Mouse (Mus musculus): ENCODE data around the gene Ephb1. TPM values are rescaled to one million over a fixed set of nuclear protein-coding genes. Genes with fewer than 3 reads are reported as not detected.

Ephb1 gene
- total and polyA plus RNA-seq, 3 experiments, result not detected

GRCm38 (mm10) chr9:102272731-102273468, 81.6 kb downstream of the Ephb1 start:
- H3K27me3 ChIP-seq (replicated peaks), result no peaks in the 10 kb centered on the region
- no peak overlapping the region for H3K9ac ChIP-seq (ENCODE audit: insufficient read depth, low read depth)
- in situ Hi-C loops (cut with MboI; ENCODE audit: low pct_ligation_motif_present, low pct_unique_long_range_greater_than_20kb, low sequenced_read_pairs), result no loop called here
- H3K4me1 ChIP-seq (ENCODE audit: control insufficient read depth in 1 of 2, insufficient read depth in 2 of 2), result no peaks in the 10 kb centered on the region
- no peaks in the 10 kb centered on the region for H3K36me3 ChIP-seq (replicated peaks in 1 of 2; ENCODE audit: control insufficient read depth in 1 of 2, insufficient read depth in 1 of 2, low read length in 1 of 2)
- no peak for DNase-seq (ENCODE audit: extremely low read depth)
- no peak overlapping the region for H3K27ac ChIP-seq (ENCODE audit: insufficient read depth, low read depth)
- H3K4me3 ChIP-seq (replicated peaks in 1 of 3; ENCODE audit: low read depth in 2 of 3, low read length in 2 of 3, poor library complexity in 1 of 3), result no peak overlapping the region
- dilution Hi-C loops (cut with MboI; ENCODE audit: extremely low pct_ligation_motif_present, extremely low pct_unique_long_range_greater_than_20kb, low sequenced_read_pairs), result no loop called here
- no peaks in the 10 kb centered on the region for H3K79me2 ChIP-seq (replicated peaks; ENCODE audit: control insufficient read depth, extremely low read depth, insufficient read depth, poor library complexity, severe bottlenecking)
- no peak overlapping the region for H3K4me2 ChIP-seq (ENCODE audit: insufficient read depth, low read depth, poor library complexity, severe bottlenecking)
- TF ChIP-seq CHD1 (IDR thresholded peaks at IDR 0.05; ENCODE audit: low read depth, low read length), result no peak
- no peak for TF ChIP-seq ZKSCAN1 (IDR thresholded peaks at IDR 0.05; ENCODE audit: borderline replicate concordance, low read depth, low read length)
- TF ChIP-seq BHLHE40 (IDR thresholded peaks at IDR 0.05; ENCODE audit: low read depth, low read length), result no peak
- no peak for TF ChIP-seq JUN (IDR thresholded peaks at IDR 0.05; ENCODE audit: insufficient read depth, low read depth, low read length)
- TF ChIP-seq EP300 (IDR thresholded peaks at IDR 0.05; ENCODE audit: low read length), result no peak
- TF ChIP-seq MYC (IDR thresholded peaks at IDR 0.05; ENCODE audit: low read depth, low read length), result no peak
- TF ChIP-seq UBTF (IDR thresholded peaks at IDR 0.05; ENCODE audit: low read depth, low read length), result no peak
- TF ChIP-seq ELF1 (IDR thresholded peaks at IDR 0.05; ENCODE audit: low read depth, low read length), result no peak
- no peak for TF ChIP-seq MAX (IDR thresholded peaks at IDR 0.05; ENCODE audit: low read length)
- no peak for TF ChIP-seq ZNF384 (IDR thresholded peaks at IDR 0.05; ENCODE audit: low read depth, low read length)
- no peak for TF ChIP-seq ETS1 (conservative IDR thresholded peaks at IDR 0.05; ENCODE audit: low read depth, low read length)
- no peak for TF ChIP-seq POLR2A (IDR thresholded peaks at IDR 0.05; ENCODE audit: low read depth, low read length)
- no peak for TF ChIP-seq MAFK (IDR thresholded peaks at IDR 0.05; ENCODE audit: insufficient replicate concordance, low read length)
- TF ChIP-seq KAT2A (IDR thresholded peaks at IDR 0.05; ENCODE audit: insufficient replicate concordance, low read length), result no peak
- no peak for TF ChIP-seq SIN3A (IDR thresholded peaks at IDR 0.05; ENCODE audit: low read length)
- peaks cover 78% of the 10 kb centered on the region for H3K9me3 ChIP-seq (replicated peaks; ENCODE audit: low read length)

DNA sequence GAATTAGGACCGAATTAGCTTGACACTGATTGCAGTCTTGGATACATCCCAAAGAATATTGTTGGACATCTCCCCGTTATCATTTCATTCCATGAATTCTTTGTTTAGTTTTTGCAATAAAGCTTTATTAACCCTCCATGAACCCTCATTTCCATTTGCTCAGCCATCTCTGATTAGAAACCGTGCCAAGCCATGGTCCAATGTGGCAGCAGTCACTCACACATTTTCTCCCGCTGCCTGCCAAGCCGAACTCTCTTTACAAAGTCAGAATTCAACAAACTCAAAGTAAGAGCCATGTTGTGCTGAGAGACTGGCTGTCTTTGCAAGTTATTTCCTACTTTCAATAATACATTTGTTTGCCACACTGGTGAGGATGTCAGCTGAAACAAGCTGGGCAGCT, 84.0 kb downstream of the Ephb1 start:
- Histone ChIP-seq H3K27me3 (replicated peaks) (no peaks in the 10 kb centered on the region), H3K79me2 (replicated peaks; ENCODE audit: control insufficient read depth, extremely low read depth, insufficient read depth, poor library complexity, severe bottlenecking) (no peaks in the 10 kb centered on the region), H3K9me3 (replicated peaks; ENCODE audit: low read length) (peaks cover 82% of the 10 kb centered on the region), H3K27ac (ENCODE audit: insufficient read depth, low read depth) (no peak overlapping the region), H3K36me3 (replicated peaks in 1 of 2; ENCODE audit: control insufficient read depth in 1 of 2, insufficient read depth in 1 of 2, low read length in 1 of 2) (no peaks in the 10 kb centered on the region), H3K4me1 (ENCODE audit: control insufficient read depth in 1 of 2, insufficient read depth in 2 of 2) (no peaks in the 10 kb centered on the region), H3K4me2 (ENCODE audit: insufficient read depth, low read depth, poor library complexity, severe bottlenecking) (no peak overlapping the region), H3K4me3 (replicated peaks in 1 of 3; ENCODE audit: low read depth in 2 of 3, low read length in 2 of 3, poor library complexity in 1 of 3) (no peak overlapping the region), H3K9ac (ENCODE audit: insufficient read depth, low read depth) (no peak overlapping the region)
- no peak for TF ChIP-seq JUN (IDR thresholded peaks at IDR 0.05; ENCODE audit: insufficient read depth, low read depth, low read length)
- dilution Hi-C loops (cut with MboI; ENCODE audit: extremely low pct_ligation_motif_present, extremely low pct_unique_long_range_greater_than_20kb, low sequenced_read_pairs) (no loop called here), in situ Hi-C loops (cut with MboI; ENCODE audit: low pct_ligation_motif_present, low pct_unique_long_range_greater_than_20kb, low sequenced_read_pairs) (no loop called here)
- no peak for DNase-seq (ENCODE audit: extremely low read depth)

Data from CH12.LX (cell line).